Mouse (Mus musculus) left cerebral cortex, adult 18-20 months (tissue): Measurements from ENCODE around the gene Rbfox2. TPM values are rescaled to one million over a fixed set of nuclear protein-coding genes. Genes with fewer than 3 reads are reported as not detected.

ENCODE experiments used
- DNase-seq, 2 experiments: peaks; one replicate each; pipeline ENCODE4 v3.0.0; 2021 to 2022; ENCODE audit warnings: low spot score in 2 of 2, mixed read lengths in 1 of 2
- total RNA-seq, 2 experiments: library from RNA; stranded (reverse); gene quantifications; 2 replicates each; pipeline ENCODE4 v1.2.3; 2021

The Rbfox2 gene
- total RNA-seq, 2 experiments from 2014 or later: 239 to 240 TPM

DNA sequence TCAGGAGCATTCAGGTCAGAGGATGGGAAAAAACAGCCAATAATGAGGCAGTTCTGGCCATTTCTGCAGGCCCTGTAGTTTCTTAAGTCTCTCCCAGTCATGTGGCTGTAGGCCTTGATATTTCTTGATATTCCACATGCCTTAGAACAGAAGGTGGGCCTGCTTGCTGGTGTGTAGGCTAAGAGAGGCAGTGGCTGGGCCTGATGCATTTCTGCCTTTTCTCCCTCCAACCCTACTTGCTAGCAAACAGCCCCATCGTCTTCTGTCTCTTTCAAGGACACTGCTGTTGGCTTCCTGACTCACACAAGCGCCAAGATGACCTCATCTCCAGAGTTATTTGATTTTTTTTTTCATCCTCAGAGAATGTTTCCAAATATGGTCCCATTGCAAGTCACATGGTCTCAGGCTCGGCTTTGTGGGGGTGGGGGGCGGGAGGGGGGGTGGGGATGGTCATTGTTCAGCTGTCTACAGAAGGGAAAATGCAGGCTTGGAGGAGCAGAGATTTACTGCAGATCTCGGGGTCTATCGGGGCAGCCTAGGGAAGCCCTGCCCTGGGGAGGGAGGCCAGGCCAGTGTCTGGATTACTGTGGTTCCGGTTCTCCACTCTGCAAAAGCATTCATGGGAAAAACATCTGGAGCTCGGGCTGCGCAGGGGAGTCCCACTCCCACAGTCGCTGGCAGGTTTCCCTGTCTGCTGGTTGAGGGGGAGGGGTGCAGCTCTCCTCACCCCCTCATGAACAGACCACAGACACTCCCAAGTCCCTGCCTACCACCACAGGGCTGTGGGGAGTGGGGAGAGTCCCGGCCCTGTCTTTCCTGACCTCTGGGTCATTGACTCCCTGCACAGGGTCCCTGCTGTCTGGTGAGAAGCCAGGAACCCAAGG is 269.3 kb downstream of the Rbfox2 start:
- DNase-seq: no peak

DNA sequence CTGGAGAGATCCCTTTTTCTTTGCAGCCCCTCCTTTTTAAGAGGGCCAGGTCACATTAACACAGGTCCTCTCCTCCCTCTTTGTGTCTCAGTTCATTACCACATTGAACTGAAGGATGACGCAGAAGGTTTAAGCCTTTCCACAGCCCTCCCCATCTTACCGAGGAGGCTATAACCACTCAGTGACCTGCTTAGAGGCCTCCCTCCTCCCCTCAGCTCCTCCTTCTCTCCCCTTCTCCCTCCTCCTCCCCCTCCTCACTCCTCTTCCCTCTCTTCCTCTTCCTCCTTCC is 269.9 kb downstream of the Rbfox2 start:
- no peak for DNase-seq

DNA sequence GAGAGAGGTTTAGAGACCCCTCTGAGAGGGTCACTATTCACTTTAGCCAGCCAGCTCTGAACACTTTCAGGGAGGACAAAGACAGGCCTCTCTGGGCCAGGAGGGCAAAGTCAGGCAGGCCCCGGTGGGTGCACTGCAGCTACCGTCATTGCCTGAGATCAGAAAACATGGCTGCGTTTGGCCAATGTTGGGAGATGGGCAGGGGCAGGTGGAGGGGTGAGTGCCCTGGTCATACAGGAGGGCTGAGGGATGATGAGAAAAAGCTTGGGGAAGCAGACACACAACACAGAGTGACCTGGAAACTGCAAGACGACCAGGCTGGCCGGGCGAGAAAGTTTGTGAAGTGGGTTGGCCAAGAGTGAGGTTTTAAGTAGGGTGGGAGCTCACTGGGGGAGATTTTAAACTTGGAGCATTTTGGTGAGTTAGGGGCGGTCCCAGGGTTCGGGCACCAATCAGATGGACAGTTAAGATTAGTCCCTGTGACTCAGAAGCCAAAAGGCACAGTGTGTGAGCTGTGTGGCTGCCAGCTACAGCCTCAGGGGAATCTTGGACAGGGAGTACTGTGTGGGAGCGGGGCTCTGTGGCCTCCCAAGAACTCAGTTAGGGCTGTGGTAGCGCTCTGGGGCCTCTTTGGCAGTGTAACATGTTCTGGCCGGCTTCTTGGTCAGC is 270.4 kb downstream of the Rbfox2 start:
- DNase-seq: peak; percentile 28 to 40

DNA sequence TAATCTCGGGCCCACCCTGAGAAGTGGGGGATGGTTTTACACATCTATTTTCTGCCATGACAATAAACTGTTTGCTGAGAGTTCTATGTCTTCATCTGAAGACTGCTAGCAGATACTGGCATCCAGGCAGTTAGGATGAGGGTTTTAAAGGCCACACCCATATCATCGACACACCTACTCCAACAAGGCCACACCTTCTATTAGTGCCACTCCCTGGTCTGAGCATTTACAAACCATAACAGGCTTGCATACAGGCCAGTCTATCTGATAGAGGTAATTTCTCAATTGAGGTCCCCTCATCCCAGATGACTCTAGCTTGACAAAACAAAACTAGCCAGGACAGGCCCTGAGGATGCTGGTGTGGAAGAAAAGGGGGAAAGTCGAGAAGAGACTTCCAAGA is 271.2 kb downstream of the Rbfox2 start:
- no peak for DNase-seq

DNA sequence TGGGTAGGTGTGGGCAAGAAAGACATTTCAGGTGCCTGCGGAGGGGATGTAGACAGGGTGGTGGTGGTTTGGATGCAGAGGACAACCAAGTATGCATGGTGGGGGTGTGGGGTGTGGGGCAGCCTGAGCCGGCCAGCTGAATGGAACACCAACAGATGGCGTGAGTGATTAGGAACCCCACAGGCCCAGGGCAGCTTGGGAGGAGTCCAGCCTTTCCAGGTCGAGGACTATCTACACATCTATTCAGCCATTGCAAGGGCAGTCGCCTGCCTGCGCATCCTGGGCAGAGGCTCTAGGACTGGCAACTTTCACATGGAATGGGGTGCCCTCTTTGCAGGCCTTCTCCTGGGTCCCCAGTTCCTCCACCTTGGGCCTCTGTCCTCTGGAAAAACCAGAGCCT is 272.3 kb downstream of the Rbfox2 start:
- no peak for DNase-seq

DNA sequence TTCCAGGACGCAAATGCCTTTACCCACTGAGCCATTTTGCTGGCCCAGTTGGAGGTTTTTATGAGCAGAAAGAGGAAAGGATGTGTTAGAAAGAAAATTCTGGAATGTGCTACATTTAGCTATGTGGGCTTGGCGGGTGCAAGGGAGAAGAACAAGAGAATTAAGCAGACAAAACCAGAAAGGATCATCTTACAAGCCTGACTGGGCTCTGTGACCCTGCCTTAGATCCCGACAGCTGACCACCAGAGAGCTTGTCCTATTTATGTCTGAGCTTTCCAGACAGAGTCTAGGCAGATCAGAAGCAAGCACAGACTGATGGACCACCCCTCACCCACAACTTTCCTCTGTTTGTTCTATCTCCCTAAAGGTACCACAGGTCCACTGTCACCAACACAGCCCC is 275.5 kb downstream of the Rbfox2 start:
- DNase-seq: no peak

DNA sequence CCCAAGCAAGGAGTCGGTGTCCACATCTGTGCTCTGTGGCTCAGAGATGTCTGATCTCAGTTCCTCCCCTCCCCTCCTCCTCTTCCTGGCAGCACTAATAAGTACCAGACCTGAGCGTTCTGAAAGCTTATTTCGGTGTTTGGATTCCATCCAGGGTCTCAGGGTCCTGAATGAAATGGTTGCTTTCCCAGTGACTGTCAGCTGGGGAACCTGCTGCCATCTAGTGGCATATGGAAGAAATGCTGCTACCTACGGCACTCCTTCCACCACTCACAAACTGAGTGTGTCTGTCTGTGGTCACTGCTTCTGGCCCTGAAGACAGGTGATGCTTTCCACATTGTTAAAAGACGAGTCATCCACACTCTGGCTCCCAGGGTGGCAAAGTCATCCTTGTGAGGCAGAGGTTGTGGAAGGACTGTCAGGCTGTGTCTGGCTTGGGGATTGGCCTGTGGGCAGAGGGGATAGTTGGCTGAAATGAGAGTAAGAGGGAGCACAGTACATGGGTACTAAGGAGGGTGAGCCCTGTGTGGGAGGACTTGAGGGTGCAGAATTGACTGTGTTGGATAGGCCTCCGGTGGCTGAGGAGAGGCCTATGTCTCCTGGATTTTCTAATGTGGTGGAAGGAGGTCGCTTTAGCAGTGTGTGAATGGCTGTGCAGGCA is 277.3 kb downstream of the Rbfox2 start:
- DNase-seq: peak; percentile 45 to 51

Other genes with a start within 250 kb of the Rbfox2 start
- under 1 TPM; 0.23 to 0.30 TPM for gene Apol7a, start 92.1 kb upstream of the Rbfox2 start, total RNA-seq
- gene Apol9a, start 104.1 kb upstream of the Rbfox2 start, total RNA-seq: not detected
- gene Apol7b, start 140.5 kb upstream of the Rbfox2 start, total RNA-seq: under 1 TPM; 0.30 to 0.40 TPM
- not detected for gene Apol10a, start 170.0 kb upstream of the Rbfox2 start, total RNA-seq
- gene Apol11a, start 201.3 kb upstream of the Rbfox2 start, total RNA-seq: not detected
- gene Apol7c, start 226.3 kb upstream of the Rbfox2 start, total RNA-seq: not detected